In the genomic region with DNA sequence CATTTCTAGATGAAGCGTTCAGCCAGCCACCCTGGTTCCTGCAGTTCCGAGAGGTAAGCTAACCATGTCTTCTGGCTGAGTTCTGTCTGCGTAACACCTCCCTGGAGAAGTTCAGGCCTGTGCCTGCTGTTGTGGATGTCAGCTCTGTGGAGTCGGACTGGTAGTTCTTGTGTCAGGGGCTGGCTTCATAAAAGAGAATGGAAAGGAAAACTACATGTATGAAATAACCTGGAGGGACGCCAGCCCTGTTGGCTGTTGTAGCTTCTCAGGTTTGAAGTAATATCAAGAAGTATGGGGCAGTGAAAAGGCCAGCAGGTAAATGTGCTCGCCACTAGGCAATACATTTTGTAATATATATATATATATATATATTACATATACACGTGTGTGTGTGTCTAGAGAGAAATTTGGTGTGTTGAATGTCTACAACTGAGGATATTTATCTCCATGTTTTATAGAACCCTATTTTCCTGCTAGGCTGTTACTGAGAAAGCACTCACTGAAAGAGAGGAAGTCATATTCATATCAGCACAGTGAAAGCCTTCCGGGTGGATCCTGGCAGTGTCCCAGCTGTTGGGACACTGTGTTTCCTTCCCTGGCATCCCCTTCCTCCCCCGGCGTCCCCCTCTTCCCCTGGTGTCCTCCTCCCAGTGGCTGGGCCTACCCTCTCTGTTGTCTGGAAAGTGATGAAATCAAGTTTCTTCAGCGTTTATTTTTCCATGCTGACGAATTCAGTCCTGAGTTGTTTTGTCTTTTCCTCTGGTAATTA, we compare ENCODE assay signal across 12 mouse cellular contexts. TPM values are rescaled to one million over a fixed set of nuclear protein-coding genes. Genes with fewer than 3 reads are reported as not detected.
DNase-seq lines count a peak whose midpoint lies in the region; ATAC-seq and TF ChIP-seq lines count a peak whose summit lies in the region.
"Had no signal": no experiment of that assay in that cellular context is flagged by ENCODE, and none has a peak within 500 bp of the region (broad histone marks: within the 10 kb centered on the region; RNA-seq: fewer than 3 reads in every experiment).

No protein-coding gene starts in this region.

- H3K4me2 ChIP-seq in heart, embryonic 11.5 days = no peak overlapping the region
- no peak overlapping the region for H3K4me2 ChIP-seq in intestine, embryonic 16.5 days (ENCODE audit: low read depth, low read length)
- H3K4me2 ChIP-seq: limb, embryonic 13.5 days; stomach, embryonic 15.5 days had no signal

- intact Hi-C loops in gastrocnemius, adult 2 months (cut with DNase I) = no loop called here

- 0 out of 2 replicates have a peak, but pooled peaks have one; percentile 52 for ATAC-seq in heart, embryonic 11.5 days (replicated peaks; ENCODE audit: insufficient number of reproducible peaks, low FRiP score, low TSS enrichment)
- peak; percentile 90 for ATAC-seq in megakaryocyte progenitor cell, adult 5-6 weeks (replicated peaks; ENCODE audit: poor library complexity)
- ATAC-seq in intestine, embryonic 16.5 days = no peak

- no peaks in the 10 kb centered on the region for H3K9me3 ChIP-seq in heart, embryonic 11.5 days (replicated peaks; ENCODE audit: control insufficient read depth, low read length)
- no peaks in the 10 kb centered on the region for H3K9me3 ChIP-seq in intestine, embryonic 16.5 days (ENCODE audit: control insufficient read depth, low read length)
- H3K9me3 ChIP-seq: limb, embryonic 13.5 days; stomach, embryonic 15.5 days had no signal

- H3K4me1 ChIP-seq in heart, embryonic 11.5 days (ENCODE audit: control insufficient read depth, insufficient read depth, low read length) = peaks cover 11% of the 10 kb centered on the region
- no peaks in the 10 kb centered on the region for H3K4me1 ChIP-seq in intestine, embryonic 16.5 days (ENCODE audit: control insufficient read depth, insufficient read depth, low read length)
- H3K4me1 ChIP-seq: limb, embryonic 13.5 days; stomach, embryonic 15.5 days had no signal

- DNase-seq in gastrocnemius, adult 2 months = peak; percentile 74
- DNase-seq in gastrocnemius, postnatal 10 days = no peak
- DNase-seq in kidney, postnatal 14 days = peak; percentile 82
- no peak for DNase-seq in thymus, adult 18-20 months
- no peak for DNase-seq in layer of hippocampus, adult 8-10 months (ENCODE audit: low spot score in 2 of 2)

- H3K4me3 ChIP-seq in gastrocnemius, adult 2 months = no peak overlapping the region
- no peak overlapping the region for H3K4me3 ChIP-seq in heart, embryonic 11.5 days (ENCODE audit: low read depth, low read length)
- H3K4me3 ChIP-seq in intestine, embryonic 16.5 days (ENCODE audit: low read length) = no peak overlapping the region
- H3K4me3 ChIP-seq: limb, embryonic 13.5 days; stomach, embryonic 15.5 days had no signal

- H3K36me3 ChIP-seq in heart, embryonic 11.5 days (ENCODE audit: control insufficient read depth, insufficient read depth, low read length) = peaks cover 5% of the 10 kb centered on the region
- H3K36me3 ChIP-seq in intestine, embryonic 16.5 days (ENCODE audit: control insufficient read depth, insufficient read depth, low read length) = peaks cover 21% of the 10 kb centered on the region; the same call in 1 of the 2 replicates

- no peaks in the 10 kb centered on the region for H3K27me3 ChIP-seq in heart, embryonic 11.5 days (ENCODE audit: control insufficient read depth, insufficient read depth, low read length)
- H3K27me3 ChIP-seq in intestine, embryonic 16.5 days (replicated peaks; ENCODE audit: control insufficient read depth, insufficient read depth, low read length) = no peaks in the 10 kb centered on the region
- H3K27me3 ChIP-seq: limb, embryonic 13.5 days; stomach, embryonic 15.5 days had no signal

- peak overlapping the region; percentile 25 for H3K27ac ChIP-seq in gastrocnemius, adult 2 months
- no peak overlapping the region for H3K27ac ChIP-seq in heart, embryonic 11.5 days (ENCODE audit: low read depth, low read length)
- H3K27ac ChIP-seq in intestine, embryonic 16.5 days (ENCODE audit: low read length) = no peak overlapping the region
- H3K27ac ChIP-seq: limb, embryonic 13.5 days; stomach, embryonic 15.5 days had no signal

- H3K9ac ChIP-seq in heart, embryonic 11.5 days (ENCODE audit: low read depth, low read length) = no peak overlapping the region
- H3K9ac ChIP-seq in intestine, embryonic 16.5 days (ENCODE audit: low read depth, low read length) = no peak overlapping the region
- H3K9ac ChIP-seq: limb, embryonic 13.5 days; stomach, embryonic 15.5 days had no signal

- TF ChIP-seq CTCF in gastrocnemius, adult 2 months (IDR thresholded peaks at IDR 0.05) = no peak

- WGBS in heart, embryonic 11.5 days (ENCODE audit: insufficient replicate concordance) = 73% methylated on average over 12 of the region's 12 CpGs
- 80% methylated on average over 12 of the region's 12 CpGs for WGBS in intestine, embryonic 16.5 days

RNA-seq across cellular contexts. Expression of a gene that starts 15.5 kb away (rescaled TPM):
- 10 to 100 TPM; 10.3 to 10.5 TPM for total RNA-seq in gastrocnemius, adult 2 months (2021)
- 1 to 10 TPM; 7.2 to 8.4 TPM for total RNA-seq in gastrocnemius, postnatal 10 days (2021)
- polyA plus RNA-seq in heart, embryonic 11.5 days (2014; fragmentation: Nextera tagmentation; extraction: Ambion mirVana) = 9.9 and 11.5 TPM in 2 replicates
- total RNA-seq in megakaryocyte progenitor cell, adult 5-6 weeks (2015) = 28.2 and 36.1 TPM in 2 replicates
- total RNA-seq in megakaryocyte progenitor cell, adult 5-6 weeks (2017) = 17.5 and 25.6 TPM in 2 replicates
- polyA plus RNA-seq in intestine, embryonic 16.5 days (2015; fragmentation: Nextera tagmentation; extraction: Ambion mirVana) = 2.1 and 2.2 TPM in 2 replicates
- 10 to 100 TPM; 40.0 to 54.5 (median 45.7) TPM for total RNA-seq in layer of hippocampus, adult 8-10 months (2022)

RNA-seq across cellular contexts. Expression of a gene that starts 17.7 kb away (rescaled TPM):
- total RNA-seq in gastrocnemius, adult 2 months (2021) = 1 to 10 TPM; 5.8 to 8.5 TPM
- 10 to 100 TPM; 26.9 to 40.5 TPM for total RNA-seq in gastrocnemius, postnatal 10 days (2021)
- polyA plus RNA-seq in heart, embryonic 11.5 days (2014; fragmentation: Nextera tagmentation; extraction: Ambion mirVana) = 56.5 and 60.8 TPM in 2 replicates
- 18.5 and 19.0 TPM in 2 replicates for total RNA-seq in megakaryocyte progenitor cell, adult 5-6 weeks (2015)
- total RNA-seq in megakaryocyte progenitor cell, adult 5-6 weeks (2017) = 12.2 and 15.7 TPM in 2 replicates
- 42.7 and 44.5 TPM in 2 replicates for polyA plus RNA-seq in intestine, embryonic 16.5 days (2015; fragmentation: Nextera tagmentation; extraction: Ambion mirVana)
- 1 to 10 TPM; 7.3 to 8.4 (median 8.1) TPM for total RNA-seq in layer of hippocampus, adult 8-10 months (2022)

RNA-seq across cellular contexts. Expression of a gene that starts 42.3 kb away (rescaled TPM):
- not detected for total RNA-seq in gastrocnemius, adult 2 months (2021)
- total RNA-seq in gastrocnemius, postnatal 10 days (2021) = not detected
- 0.19 TPM in 1 of 2 replicates, not detected in the other for polyA plus RNA-seq in heart, embryonic 11.5 days (2014; fragmentation: Nextera tagmentation; extraction: Ambion mirVana)
- total RNA-seq in megakaryocyte progenitor cell, adult 5-6 weeks (2015) = 0.37 and 0.81 TPM in 2 replicates
- not detected in 2 replicates for total RNA-seq in megakaryocyte progenitor cell, adult 5-6 weeks (2017)
- not detected in 2 replicates for polyA plus RNA-seq in intestine, embryonic 16.5 days (2015; fragmentation: Nextera tagmentation; extraction: Ambion mirVana)
- under 1 TPM in 1 of 4 experiments, not detected in 3; 0.52 TPM for total RNA-seq in layer of hippocampus, adult 8-10 months (2022)
- total RNA-seq: neutrophil, adult 5-6 weeks had no signal
- polyA plus RNA-seq: gonadal fat pad, adult 2 months had no signal

RNA-seq across cellular contexts. Expression of a gene that starts 42.8 kb away (rescaled TPM):
- total RNA-seq in gastrocnemius, adult 2 months (2021) = 1 to 10 TPM; 2.7 to 3.3 TPM
- total RNA-seq in gastrocnemius, postnatal 10 days (2021) = 10 to 100 TPM; 10.3 to 13.4 TPM
- 41.1 and 42.0 TPM in 2 replicates for polyA plus RNA-seq in heart, embryonic 11.5 days (2014; fragmentation: Nextera tagmentation; extraction: Ambion mirVana)
- total RNA-seq in megakaryocyte progenitor cell, adult 5-6 weeks (2015) = 35.2 and 43.9 TPM in 2 replicates
- total RNA-seq in megakaryocyte progenitor cell, adult 5-6 weeks (2017) = 11.3 and 15.2 TPM in 2 replicates
- 37.8 and 38.3 TPM in 2 replicates for polyA plus RNA-seq in intestine, embryonic 16.5 days (2015; fragmentation: Nextera tagmentation; extraction: Ambion mirVana)
- total RNA-seq in layer of hippocampus, adult 8-10 months (2022) = 10 to 100 TPM; 17.5 to 21.9 (median 20.8) TPM

Comparison
In these comparisons a context has a peak if more than half of its experiments do, and no peak if none do; other contexts are left out.
1. DNase-seq: peak in gastrocnemius, adult 2 months (single experiment) and kidney, postnatal 14 days (single experiment); none in gastrocnemius, postnatal 10 days (single experiment), thymus, adult 18-20 months (0 of 2) and layer of hippocampus, adult 8-10 months (0 of 2).